Mouse (Mus musculus) CH12.LX (cell line): ENCODE measurements around the gene Abcb8. TPM values are rescaled to one million over a fixed set of nuclear protein-coding genes. Genes with fewer than 3 reads are reported as not detected.

Experiments
- DNase-seq: peaks from one replicate; pipeline ENCODE4 v3.0.0-alpha.2; 2013; ENCODE audit errors: extremely low read depth
- H3K27ac ChIP-seq: 2 replicates; pipeline ENCODE4 v1.5.1; 2012; ENCODE audit warnings: low read depth, mild to moderate bottlenecking, control low read depth, moderate library complexity; ENCODE audit not compliant: insufficient read depth
- H3K27me3 ChIP-seq: replicated peaks from 2 replicates; pipeline ENCODE3; 2012; ENCODE audit warnings: inconsistent platforms
- H3K36me3 ChIP-seq, 2 experiments: replicated peaks in 1 of 2; 2 replicates each; pipeline versions ENCODE3 to v1.6.1; 2012; ENCODE audit warnings: inconsistent platforms in 1 of 2, low read length in 1 of 2, mild to moderate bottlenecking in 1 of 2, mixed read lengths in 1 of 2, moderate library complexity in 1 of 2; ENCODE audit not compliant: control insufficient read depth in 1 of 2, insufficient read depth in 1 of 2
- H3K4me1 ChIP-seq, 2 experiments: 2 replicates each; pipeline ENCODE4 v1.6.1; 2012; ENCODE audit warnings: inconsistent platforms in 1 of 2, moderate library complexity in 1 of 2; ENCODE audit not compliant: insufficient read depth in 2 of 2, control insufficient read depth in 1 of 2
- H3K4me2 ChIP-seq: 2 replicates; pipeline ENCODE4 v1.6.1; 2012; ENCODE audit warnings: low read depth, mild to moderate bottlenecking, control low read depth; ENCODE audit not compliant: poor library complexity, insufficient read depth, severe bottlenecking
- H3K4me3 ChIP-seq, 3 experiments: fragments of 150-350 bp in 1 of 3; sonication (generic) in 1 of 3; replicated peaks in 1 of 3; 2 replicates each; pipeline versions ENCODE3 to v1.5.1; 2011 to 2012; ENCODE audit warnings: low read depth in 2 of 3, low read length in 2 of 3, mild to moderate bottlenecking in 2 of 3, moderate library complexity in 2 of 3, control low read depth in 1 of 3, improper control_type of control experiment in 1 of 3, inconsistent platforms in 1 of 3, mixed read lengths in 1 of 3; ENCODE audit not compliant: poor library complexity in 1 of 3
- H3K79me2 ChIP-seq: replicated peaks from 2 replicates; pipeline ENCODE4 v1.6.1; 2012; ENCODE audit warnings: mild to moderate bottlenecking, moderate library complexity; ENCODE audit not compliant: control insufficient read depth, poor library complexity, insufficient read depth, severe bottlenecking; ENCODE audit errors: extremely low read depth
- H3K9ac ChIP-seq: 2 replicates; pipeline ENCODE4 v1.6.1; 2012; ENCODE audit warnings: low read depth, mild to moderate bottlenecking, control low read depth, moderate library complexity; ENCODE audit not compliant: insufficient read depth
- H3K9me3 ChIP-seq: replicated peaks from 2 replicates; pipeline ENCODE3; 2012; ENCODE audit warnings: low read length, inconsistent platforms, mixed read lengths
- CTCF ChIP-seq, 2 experiments: IDR thresholded peaks in 1 of 2; conservative IDR thresholded peaks in 1 of 2; 2 replicates each; pipeline ENCODE4 v1.5.1; 2011 to 2012; ENCODE audit warnings: low read depth in 2 of 2, low read length in 2 of 2, improper control_type of control experiment in 1 of 2, inconsistent platforms in 1 of 2, mild to moderate bottlenecking in 1 of 2, moderate library complexity in 1 of 2
- E2F4 ChIP-seq: IDR thresholded peaks from 2 replicates; pipeline ENCODE4 v1.6.1; 2011; ENCODE audit warnings: low read depth, low read length, improper control_type of control experiment; ENCODE audit not compliant: insufficient replicate concordance
- ELF1 ChIP-seq: IDR thresholded peaks from 2 replicates; pipeline ENCODE4 v1.6.1; 2014; ENCODE audit warnings: low read depth, mild to moderate bottlenecking, inconsistent platforms, low read length, improper control_type of control experiment
- HCFC1 ChIP-seq: IDR thresholded peaks from 2 replicates; pipeline ENCODE4 v1.6.1; 2012; ENCODE audit warnings: low read depth, mild to moderate bottlenecking, inconsistent platforms, low read length, improper control_type of control experiment
- KAT2A ChIP-seq: IDR thresholded peaks from 2 replicates; pipeline ENCODE4 v1.6.1; 2012; ENCODE audit warnings: low read length, improper control_type of control experiment, inconsistent platforms; ENCODE audit not compliant: insufficient replicate concordance
- MXI1 ChIP-seq: IDR thresholded peaks from 2 replicates; pipeline ENCODE4 v1.6.1; 2011; ENCODE audit warnings: mild to moderate bottlenecking, low read depth, low read length, improper control_type of control experiment
- MYC ChIP-seq: IDR thresholded peaks from 2 replicates; pipeline ENCODE4 v1.6.1; 2011; ENCODE audit warnings: low read depth, mild to moderate bottlenecking, improper control_type of control experiment, low read length
- NELFE ChIP-seq: IDR thresholded peaks from 2 replicates; pipeline ENCODE4 v1.6.1; 2011; ENCODE audit warnings: low read depth, low read length, improper control_type of control experiment
- POLR2AphosphoS2 ChIP-seq: IDR thresholded peaks from 2 replicates; pipeline ENCODE4 v1.6.1; 2011; ENCODE audit warnings: low read depth, low read length, improper control_type of control experiment
- RAD21 ChIP-seq: IDR thresholded peaks from 2 replicates; pipeline ENCODE4 v1.6.1; 2011; ENCODE audit warnings: low read depth, mild to moderate bottlenecking, low read length, improper control_type of control experiment, moderate library complexity
- RCOR1 ChIP-seq: conservative IDR thresholded peaks from 2 replicates; pipeline ENCODE4 v1.6.1; 2012; ENCODE audit warnings: low read depth, mild to moderate bottlenecking, inconsistent platforms, low read length, improper control_type of control experiment
- USF2 ChIP-seq: conservative IDR thresholded peaks from 2 replicates; pipeline ENCODE4 v1.6.1; 2011; ENCODE audit warnings: low read depth, low read length, improper control_type of control experiment
- ZKSCAN1 ChIP-seq: IDR thresholded peaks from 2 replicates; pipeline ENCODE4 v1.6.1; 2012; ENCODE audit warnings: low read depth, inconsistent platforms, low read length, improper control_type of control experiment, borderline replicate concordance
- dilution Hi-C: fragments of 300-500 bp; cut with MboI; formaldehyde crosslinking; loops from 2 replicates; pipeline ENCODE4 v1.14.3; 2020; ENCODE audit warnings: low sequenced_read_pairs; ENCODE audit not compliant: extremely low pct_unique_long_range_greater_than_20kb, extremely low pct_ligation_motif_present
- in situ Hi-C: fragments of 300-500 bp; cut with MboI; formaldehyde crosslinking; loops from 3 replicates; pipeline ENCODE4 v1.14.3; 2019; ENCODE audit warnings: low sequenced_read_pairs, low pct_ligation_motif_present, low pct_unique_long_range_greater_than_20kb, mixed read lengths
- polyA plus RNA-seq: library from polyadenylated mRNA; unstranded; fragments of >175 nt; gene quantifications from 2 replicates; pipeline ENCODE4 v1.2.1, GENCODE M21; 2012; ENCODE audit warnings: low read depth; ENCODE audit not compliant: insufficient read length
- total RNA-seq, 2 experiments: library from RNA; depleted of rRNA; stranded (reverse); fragments of 300-350 nt in 1 of 2; fragments of >200 nt in 1 of 2; gene quantifications; 2 replicates each; pipeline ENCODE4 v1.2.3; 2012 to 2014

Gene Abcb8
- total and polyA plus RNA-seq, 3 experiments = 31.0 to 58.7 (median 45.4) TPM

- in situ Hi-C loops (no loop called here), dilution Hi-C loops (no loop called here)
- peak within 1 kb of the TSS; percentile 81 to 90 (median 84) for H3K4me3 ChIP-seq
- peak; percentile 35 for DNase-seq
- no peak within 1 kb of the TSS; the same call in 1 of the 2 replicates for H3K27ac ChIP-seq
- peak within 1 kb of the TSS; percentile 95 for H3K4me2 ChIP-seq
- H3K36me3 ChIP-seq = peaks cover 0 to 25% of the 10 kb centered on the region in 2 experiments
- TF ChIP-seq HCFC1 (no peak), USF2 (no peak), ELF1 (no peak), MXI1 (no peak), POLR2AphosphoS2 (no peak)
- peaks cover 31% of the 10 kb centered on the region for H3K27me3 ChIP-seq
- H3K9me3 ChIP-seq = no peaks in the 10 kb centered on the region
- H3K9ac ChIP-seq = peak within 1 kb of the TSS; percentile 91
- H3K4me1 ChIP-seq = peaks cover 24 to 44% of the 10 kb centered on the region in 2 experiments
- peaks cover 35% of the 10 kb centered on the region for H3K79me2 ChIP-seq
These were observed 58.7 kb downstream of the Abcb8 start, which contains the start of gene Agap3 for GRCm38 (mm10) chr5:24452030-24452690. TSS of gene Agap3 (plus strand) at chr5:24452177.

- Histone ChIP-seq H3K27me3 (peaks cover 30% of the 10 kb centered on the region), H3K79me2 (peaks cover 37% of the 10 kb centered on the region), H3K27ac (no peak overlapping the region), H3K4me2 (peak overlapping the region; percentile 95), H3K9me3 (no peaks in the 10 kb centered on the region), H3K36me3 (peaks cover 3 to 31% of the 10 kb centered on the region in 2 experiments), H3K4me1 (peaks cover 24 to 43% of the 10 kb centered on the region in 2 experiments), H3K4me3 (peak overlapping the region; percentile 81 to 90 (median 84)), H3K9ac (peak overlapping the region; percentile 91)
- TF ChIP-seq RCOR1 (no peak), MYC (no peak), MXI1 (no peak), E2F4 (no peak), KAT2A (0 out of 2 replicates have a peak, but pooled peaks have one; percentile 32), RAD21 (no peak), USF2 (no peak), NELFE (no peak), CTCF (conservative IDR thresholded peaks at IDR 0.05 in 1 of 2, IDR thresholded peaks at IDR 0.05 in 1 of 2; ENCODE audit: low read depth in 2 of 2, low read length in 2 of 2) (peak in 1 of 2 experiments; percentile 14; a peak in 1 of 4 replicates), ZKSCAN1 (no peak)
- in situ Hi-C loops (no loop called here), dilution Hi-C loops (no loop called here)
- DNase-seq = peak; percentile 27
These were observed 59.3 kb downstream of the Abcb8 start for GRCm38 (mm10) chr5:24452691-24453233.
